Mouse (Mus musculus) layer of hippocampus, adult 2 months (tissue): ENCODE results near the gene Inpp1. TPM values are rescaled to one million over a fixed set of nuclear protein-coding genes. Genes with fewer than 3 reads are reported as not detected.

Experiments
- DNase-seq, 2 experiments: peaks; one replicate each; pipeline ENCODE4 v3.0.0; 2022; ENCODE audit warnings: low spot score in 2 of 2
- H3K27ac ChIP-seq: fragments of 200-600 bp; 2 replicates; pipeline ENCODE4 v1.8.1; 2022
- H3K4me3 ChIP-seq: fragments of 200-600 bp; 2 replicates; pipeline ENCODE4 v1.8.1; 2022; ENCODE audit warnings: mild to moderate bottlenecking
- CTCF ChIP-seq: fragments of 200-600 bp; conservative IDR thresholded peaks from 2 replicates; pipeline ENCODE4 v1.8.1; 2022; ENCODE audit warnings: antibody characterized with exemption, mild to moderate bottlenecking, moderate library complexity
- total RNA-seq, 2 experiments: library from RNA; stranded (reverse); gene quantifications; 2 replicates each; pipeline ENCODE4 v1.2.3; 2021

The Inpp1 gene
- total RNA-seq, 2 experiments from 2014 or later, result 37.9 to 39.0 TPM

DNA sequence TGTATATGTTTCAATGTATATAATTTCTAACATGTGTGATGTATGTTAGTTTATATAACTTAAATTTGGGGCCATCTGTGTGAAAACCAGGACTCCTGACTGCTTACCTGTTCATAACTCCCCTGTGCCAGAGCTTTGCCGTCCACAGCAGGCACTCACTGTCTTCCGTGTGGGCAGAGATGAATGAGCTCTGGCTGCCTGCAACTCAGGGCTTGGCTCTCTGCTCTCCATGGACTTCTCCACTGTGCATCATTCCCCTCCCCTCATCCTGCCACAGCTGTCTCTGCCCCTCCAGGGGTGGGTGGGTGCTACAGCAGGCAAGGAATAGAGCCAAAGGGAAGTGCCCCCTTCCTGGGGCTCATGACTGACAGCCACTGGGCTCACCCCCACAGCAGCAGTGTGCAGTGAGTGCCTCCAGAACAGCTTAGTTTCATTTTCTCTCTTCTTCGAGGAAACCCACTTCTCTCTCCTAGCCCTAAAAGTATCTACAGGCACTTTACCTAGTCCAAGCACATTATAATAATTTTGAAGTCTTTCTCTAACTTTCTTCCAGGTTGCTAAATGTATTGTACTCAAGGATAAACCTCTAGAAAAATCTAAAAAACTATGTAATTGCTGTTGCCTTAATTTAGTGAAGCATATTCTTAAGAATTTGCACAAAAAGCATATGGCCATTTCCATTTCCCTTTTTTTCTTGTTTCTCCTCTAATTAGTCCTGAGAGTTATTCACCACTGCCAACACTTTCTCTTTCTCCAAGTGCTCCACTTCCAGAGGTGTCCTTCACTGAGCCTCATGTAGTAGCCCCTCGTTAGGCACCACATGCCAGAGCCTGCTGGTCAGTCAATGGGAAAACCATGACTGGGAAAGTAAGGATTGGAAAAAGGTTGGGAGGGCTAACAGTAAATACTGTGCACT, 53.3 kb downstream of the Inpp1 start:
- DNase-seq, result no peak
- no peak for TF ChIP-seq CTCF
- Histone ChIP-seq H3K4me3 (no peak overlapping the region), H3K27ac (no peak overlapping the region)

DNA sequence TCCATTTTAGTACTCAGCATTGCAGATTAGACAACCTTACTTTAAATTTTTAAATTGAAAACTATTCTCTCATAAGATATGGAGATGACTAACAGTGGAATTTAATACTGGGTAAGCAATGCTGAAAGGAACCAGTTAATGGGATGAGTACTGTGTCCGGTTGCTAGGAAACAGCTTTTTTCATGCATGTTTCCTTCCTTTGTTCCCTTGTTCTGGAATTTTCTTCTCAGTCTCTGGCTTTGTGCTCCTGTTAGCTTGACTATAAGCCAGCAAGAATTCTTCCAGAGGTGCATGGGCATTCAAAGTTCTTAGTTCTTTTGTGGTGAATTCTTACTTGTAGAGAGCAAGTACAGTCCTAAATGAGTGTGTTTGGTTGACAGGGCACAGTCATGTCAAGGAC, 59.3 kb downstream of the Inpp1 start:
- H3K27ac ChIP-seq, result no peak overlapping the region
- TF ChIP-seq CTCF, result no peak
- no peak for DNase-seq
- H3K4me3 ChIP-seq, result no peak overlapping the region

DNA sequence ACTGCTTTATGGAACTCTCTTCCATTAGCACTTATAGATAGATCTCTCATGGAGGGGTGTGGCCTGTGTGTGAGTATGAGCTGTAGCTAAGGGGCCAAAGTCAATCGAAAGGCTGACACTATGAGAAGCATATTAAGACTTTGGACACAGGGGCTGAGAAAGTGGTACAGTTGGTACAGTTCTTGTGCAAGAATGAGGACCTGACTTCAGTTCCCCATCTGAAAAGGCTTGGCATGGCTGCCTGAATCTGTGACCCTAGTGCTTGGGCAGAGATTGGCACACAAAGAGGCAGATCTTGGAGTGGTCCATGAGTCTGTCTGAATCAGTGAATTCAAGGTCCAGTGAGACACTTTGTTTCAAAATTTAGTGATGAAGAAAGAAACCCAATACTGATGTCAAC, 63.2 kb downstream of the Inpp1 start:
- TF ChIP-seq CTCF, result no peak
- H3K27ac ChIP-seq, result no peak overlapping the region
- no peak overlapping the region for H3K4me3 ChIP-seq
- no peak for DNase-seq

DNA sequence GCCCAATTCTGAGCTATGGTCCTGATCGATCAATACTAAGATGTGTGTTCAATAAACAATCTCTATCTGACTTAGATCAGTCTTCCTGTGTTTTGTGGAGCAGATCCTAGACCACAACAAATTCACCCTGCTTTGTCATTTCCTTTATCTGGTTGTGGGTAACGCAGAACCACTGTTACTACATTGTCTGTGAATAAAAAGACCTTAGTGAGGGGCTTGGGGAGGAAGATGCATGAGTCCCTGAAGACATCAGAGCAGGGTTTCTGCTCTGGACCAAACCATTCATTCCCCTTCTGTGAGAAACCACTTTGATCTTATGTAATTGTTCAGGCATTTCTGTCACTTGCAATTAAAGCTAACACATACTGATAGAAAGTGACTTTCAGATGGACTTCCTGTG, 63.7 kb downstream of the Inpp1 start:
- no peak overlapping the region for H3K4me3 ChIP-seq
- DNase-seq, result no peak
- H3K27ac ChIP-seq, result no peak overlapping the region
- TF ChIP-seq CTCF, result no peak

DNA sequence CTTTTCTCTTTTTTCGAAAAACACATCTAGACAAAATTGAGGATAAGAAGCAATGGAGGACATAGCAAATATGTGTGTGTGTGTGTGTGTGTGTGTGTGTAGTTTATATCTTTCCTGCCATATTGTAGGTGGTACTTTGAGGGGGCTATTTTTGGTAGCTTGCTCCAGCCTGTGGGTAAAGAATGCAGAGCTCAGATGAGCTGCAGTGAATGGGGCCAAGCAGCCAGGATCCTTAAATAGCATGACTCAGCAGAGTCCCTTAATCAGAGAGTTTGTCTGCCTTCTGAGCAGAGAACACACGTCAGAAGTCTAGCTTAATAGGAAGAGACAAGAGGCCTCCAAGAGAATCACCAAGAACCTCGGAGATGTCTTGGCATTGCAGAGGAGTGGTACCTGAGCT, 64.8 kb downstream of the Inpp1 start:
- TF ChIP-seq CTCF, result no peak
- H3K27ac ChIP-seq, result no peak overlapping the region
- no peak overlapping the region for H3K4me3 ChIP-seq
- DNase-seq, result no peak

DNA sequence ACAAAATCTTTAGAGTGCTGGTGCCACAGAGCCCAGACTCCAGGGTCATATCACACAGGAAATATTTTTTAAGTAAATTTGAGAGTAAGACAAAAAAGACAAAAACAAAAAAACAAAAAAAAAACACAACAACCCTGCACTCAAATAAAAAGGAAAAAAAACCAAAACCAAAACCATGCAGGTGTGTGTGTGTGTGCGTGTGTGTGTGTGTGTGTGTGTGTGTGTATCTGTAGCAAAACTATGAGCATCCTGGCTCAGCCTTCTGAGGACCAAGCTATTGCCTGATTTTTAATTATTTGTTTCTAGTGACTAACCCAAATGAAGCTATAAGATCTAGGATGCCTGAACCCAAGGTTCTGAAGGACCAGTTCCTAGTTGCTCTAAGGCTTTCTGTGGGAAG, 65.9 kb downstream of the Inpp1 start:
- no peak overlapping the region for H3K4me3 ChIP-seq
- no peak for DNase-seq
- no peak for TF ChIP-seq CTCF
- H3K27ac ChIP-seq, result no peak overlapping the region

DNA sequence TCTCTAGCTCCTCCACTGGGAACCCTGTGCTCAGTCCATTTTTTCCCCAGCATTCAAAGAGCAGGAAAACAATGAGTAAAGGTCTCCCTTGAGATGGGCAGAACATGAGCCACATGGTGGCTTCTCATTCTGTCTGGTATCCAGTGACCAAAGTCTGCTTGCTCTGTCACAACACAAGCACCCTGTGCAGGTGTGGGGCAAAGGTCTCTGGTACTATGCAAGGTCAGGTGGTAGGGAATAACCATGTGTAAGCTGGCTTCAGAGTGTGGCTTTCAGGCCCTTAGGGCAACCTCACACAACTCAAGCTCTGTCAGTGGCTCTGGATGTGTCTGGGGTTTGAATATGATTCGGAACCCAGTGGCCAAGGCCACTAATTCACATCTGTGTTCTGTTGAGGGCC, 67.5 kb downstream of the Inpp1 start:
- no peak for DNase-seq

DNA sequence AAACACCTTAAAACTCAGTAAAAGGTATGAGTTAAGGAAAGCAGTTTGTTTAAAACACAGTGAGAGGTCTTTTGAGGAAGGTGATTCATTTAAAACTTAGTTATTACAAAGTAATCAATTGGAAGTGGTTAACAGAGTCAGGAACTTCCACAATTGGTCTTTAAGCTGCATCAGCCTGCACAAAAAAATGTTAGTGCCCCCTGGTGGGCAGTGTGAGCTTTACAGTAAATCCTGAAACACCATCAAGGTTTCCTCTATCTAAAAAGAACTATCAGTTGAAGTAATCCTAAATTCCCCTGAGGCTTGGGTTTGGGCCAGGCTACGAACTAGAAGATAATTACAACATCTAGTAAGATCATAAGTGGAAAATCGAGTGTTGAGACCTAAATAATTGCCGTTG, 69.2 kb downstream of the Inpp1 start:
- Histone ChIP-seq H3K27ac (no peak overlapping the region), H3K4me3 (no peak overlapping the region)
- TF ChIP-seq CTCF, result peak; percentile 94
- DNase-seq, result peak; percentile 32 to 85

More for the DNA sequence above, 67.5 kb downstream of the Inpp1 start:
- Histone ChIP-seq H3K4me3 (no peak overlapping the region), H3K27ac (no peak overlapping the region)
- no peak for TF ChIP-seq CTCF

DNA sequence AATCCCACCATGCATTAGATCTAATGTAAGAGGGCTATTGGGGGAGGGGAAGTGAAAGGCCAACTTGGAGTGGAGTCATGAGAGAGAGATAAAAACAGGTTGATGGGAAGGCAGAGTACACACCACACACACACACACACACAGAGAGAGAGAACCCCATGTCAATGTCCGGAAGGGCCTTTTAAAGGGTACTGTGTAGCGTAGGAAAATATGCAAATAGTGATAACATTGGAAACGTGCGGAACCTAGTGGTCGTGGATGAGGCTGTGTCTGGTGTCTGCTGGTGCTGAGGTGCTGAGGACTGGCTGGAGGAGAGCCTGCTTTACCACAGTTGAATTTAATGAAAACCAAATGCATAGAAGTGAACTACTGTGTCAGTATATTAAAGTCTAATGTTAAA, 74.9 kb downstream of the Inpp1 start:
- TF ChIP-seq CTCF, result no peak
- Histone ChIP-seq H3K4me3 (no peak overlapping the region), H3K27ac (no peak overlapping the region)
- DNase-seq, result no peak

Other genes with a start within 250 kb of the Inpp1 start
- gene Nemp2, start 187.0 kb downstream of the Inpp1 start, total RNA-seq, result 1 to 10 TPM; 4.7 to 5.1 TPM
- gene Mfsd6, start 90.2 kb downstream of the Inpp1 start, total RNA-seq, result 10 to 100 TPM; 76.7 to 79.9 TPM
- gene Hibch, start 27.2 kb upstream of the Inpp1 start, total RNA-seq, result 10 to 100 TPM; 17.4 to 18.0 TPM
- gene 1700019D03Rik, start 202.5 kb upstream of the Inpp1 start, total RNA-seq, result 1 to 10 TPM; 7.8 to 7.9 TPM
- gene Mstn, start 244.0 kb upstream of the Inpp1 start, total RNA-seq, result under 1 TPM; 0.69 to 0.83 TPM